Mouse (Mus musculus) layer of hippocampus, adult 8-10 months (tissue): Measurements from ENCODE around the gene Arhgap42. TPM values are rescaled to one million over a fixed set of nuclear protein-coding genes. Genes with fewer than 3 reads are reported as not detected.
A peak's percentile ranks its signal among the peaks of the same experiment; 100 is the strongest.

ENCODE experiments used
- DNase-seq, 2 experiments: peaks; one replicate each; pipeline ENCODE4 v3.0.0; 2022; ENCODE audit warnings: low spot score in 2 of 2
- total RNA-seq, 4 experiments: library from RNA; stranded (reverse); gene quantifications; 2 replicates each; pipeline ENCODE4 v1.2.4; 2022

Arhgap42 gene
- total RNA-seq, 4 experiments from 2014 or later, result 7.4 to 10.3 (median 8.2) TPM

GRCm38 (mm10) chr9:9037017-9037671 is 201.8 kb downstream of the Arhgap42 start:
- no peak for DNase-seq

- DNase-seq, result no peak
Measured at GRCm38 (mm10) chr9:9027904-9028303, 211.0 kb downstream of the Arhgap42 start.

- DNase-seq, result no peak
Measured at GRCm38 (mm10) chr9:9027445-9027844, 211.5 kb downstream of the Arhgap42 start.

GRCm38 (mm10) chr9:9015108-9015507 is 223.8 kb downstream of the Arhgap42 start:
- no peak for DNase-seq

GRCm38 (mm10) chr9:9001170-9001569 is 237.7 kb downstream of the Arhgap42 start:
- no peak for DNase-seq

GRCm38 (mm10) chr9:8996494-8996893 is 242.4 kb downstream of the Arhgap42 start:
- no peak for DNase-seq

- no peak for DNase-seq
Measured at GRCm38 (mm10) chr9:8982315-8982714, 256.6 kb downstream of the Arhgap42 start.

GRCm38 (mm10) chr9:8977775-8978174 is 261.1 kb downstream of the Arhgap42 start:
- no peak for DNase-seq

- DNase-seq, result no peak
Measured at GRCm38 (mm10) chr9:8971491-8971890, 267.4 kb downstream of the Arhgap42 start, which contains the start of gene Gm16485. Gm16485 (plus strand) TSS chr9:8971791.

- no peak for DNase-seq
Measured at GRCm38 (mm10) chr9:8970240-8970639, 268.7 kb downstream of the Arhgap42 start.

GRCm38 (mm10) chr9:8964512-8965133 is 274.3 kb downstream of the Arhgap42 start:
- peak in 1 of 2 experiments; percentile 46 for DNase-seq

GRCm38 (mm10) chr9:8953306-8953705 is 285.6 kb downstream of the Arhgap42 start:
- no peak for DNase-seq
